Comparison of ENCODE assay signal across 10 mouse cellular contexts in the genomic region with DNA sequence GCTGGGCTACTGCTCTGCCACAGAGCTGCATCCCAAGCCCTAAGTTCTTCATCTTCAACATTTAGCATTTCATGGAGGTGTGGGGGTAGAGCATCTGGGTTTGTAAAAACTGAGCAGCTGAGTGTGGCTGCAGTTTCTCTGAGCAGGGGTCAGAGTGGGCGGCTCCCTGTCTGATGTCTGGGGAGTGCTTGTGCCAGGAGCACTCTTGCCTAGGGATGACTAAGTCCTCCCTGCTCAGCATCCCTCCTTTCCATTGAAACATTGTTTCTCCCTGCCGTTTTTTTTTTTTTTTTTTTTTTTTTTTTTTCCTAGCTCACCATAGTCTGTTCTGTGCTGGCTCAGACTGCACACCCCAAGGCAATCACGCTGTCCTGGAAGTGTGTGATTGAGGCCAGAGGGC. TPM values are rescaled to one million over a fixed set of nuclear protein-coding genes. Genes with fewer than 3 reads are reported as not detected.
DNase-seq lines count a peak whose midpoint lies in the region; ATAC-seq and TF ChIP-seq lines count a peak whose summit lies in the region.
"Had no signal": no experiment of that assay in that cellular context is flagged by ENCODE, and none has a peak within 500 bp of the region (broad histone marks: within the 10 kb centered on the region; RNA-seq: fewer than 3 reads in every experiment).

No protein-coding gene starts in this region.

- WGBS in hindbrain, embryonic 10.5 days = 44% methylated on average over 3 of the region's 3 CpGs
- 45% methylated on average over 3 of the region's 3 CpGs for WGBS in hindbrain, embryonic 16.5 days
- 27% methylated on average over 3 of the region's 3 CpGs for WGBS in intestine, embryonic 15.5 days

- no peaks in the 10 kb centered on the region for H3K27me3 ChIP-seq in hindbrain, embryonic 10.5 days (ENCODE audit: insufficient read depth, poor library complexity, severe bottlenecking)
- H3K27me3 ChIP-seq in hindbrain, embryonic 16.5 days (replicated peaks; ENCODE audit: control insufficient read depth, insufficient read depth, low read length) = no peaks in the 10 kb centered on the region
- H3K27me3 ChIP-seq in testis, adult 2 months (ENCODE audit: control insufficient read depth, insufficient read depth, low read length) = no peaks in the 10 kb centered on the region
- no peaks in the 10 kb centered on the region for H3K27me3 ChIP-seq in intestine, embryonic 15.5 days (replicated peaks)

- no peak for DNase-seq in hindbrain, embryonic 10.5 days (ENCODE audit: low spot score)
- DNase-seq in testis, postnatal 10 days (ENCODE audit: low spot score) = no peak
- no peak for DNase-seq in urinary bladder, postnatal 14 days (ENCODE audit: low spot score)
- no peak for DNase-seq in cerebellum, adult 8-10 months
- DNase-seq: midbrain, embryonic 14.5 days had no signal

- no peak overlapping the region for H3K4me2 ChIP-seq in hindbrain, embryonic 16.5 days (ENCODE audit: low read length)
- H3K4me2 ChIP-seq in intestine, embryonic 15.5 days (replicated peaks) = no peak overlapping the region

- H3K27ac ChIP-seq in hindbrain, embryonic 10.5 days = peak overlapping the region; percentile 70
- no peak overlapping the region for H3K27ac ChIP-seq in hindbrain, embryonic 16.5 days (ENCODE audit: low read depth, low read length)
- peak overlapping the region; percentile 44; the same call in 1 of the 2 replicates for H3K27ac ChIP-seq in testis, adult 2 months (ENCODE audit: control insufficient read depth, insufficient read depth, low read depth, low read length)
- peak overlapping the region; percentile 62 for H3K27ac ChIP-seq in intestine, embryonic 15.5 days

- TF ChIP-seq CTCF in testis, adult 2 months (IDR thresholded peaks at IDR 0.05; ENCODE audit: control insufficient read depth, insufficient read depth, insufficient replicate concordance, low read depth, low read length) = no peak

- TF ChIP-seq POLR2A in testis, adult 2 months (IDR thresholded peaks at IDR 0.05; ENCODE audit: control insufficient read depth, low read depth, low read length) = no peak

- H3K4me1 ChIP-seq in hindbrain, embryonic 10.5 days (replicated peaks) = peaks cover 72% of the 10 kb centered on the region
- H3K4me1 ChIP-seq in hindbrain, embryonic 16.5 days (ENCODE audit: control insufficient read depth, insufficient read depth, low read depth, low read length) = peaks cover 39% of the 10 kb centered on the region
- peaks cover 10% of the 10 kb centered on the region for H3K4me1 ChIP-seq in testis, adult 2 months (ENCODE audit: control insufficient read depth, insufficient read depth, low read length)
- peaks cover 68% of the 10 kb centered on the region for H3K4me1 ChIP-seq in intestine, embryonic 15.5 days (replicated peaks)

- no peak overlapping the region for H3K9ac ChIP-seq in hindbrain, embryonic 16.5 days (ENCODE audit: low read depth, low read length)
- 0 out of 2 replicates have a peak overlapping the region, but pooled peaks have one; percentile 5 for H3K9ac ChIP-seq in intestine, embryonic 15.5 days

- peaks cover 4% of the 10 kb centered on the region; the same call in 1 of the 2 replicates for H3K36me3 ChIP-seq in hindbrain, embryonic 10.5 days
- H3K36me3 ChIP-seq in hindbrain, embryonic 16.5 days (ENCODE audit: control insufficient read depth, insufficient read depth, low read length) = no peaks in the 10 kb centered on the region
- no peaks in the 10 kb centered on the region for H3K36me3 ChIP-seq in testis, adult 2 months (ENCODE audit: control insufficient read depth, insufficient read depth, low read length)
- H3K36me3 ChIP-seq in intestine, embryonic 15.5 days = no peaks in the 10 kb centered on the region

- no peak for ATAC-seq in hindbrain, embryonic 16.5 days
- ATAC-seq in intestine, embryonic 15.5 days = no peak
- ATAC-seq in megakaryocyte progenitor cell, adult 5-6 weeks (replicated peaks; ENCODE audit: poor library complexity) = no peak

- no peak overlapping the region for H3K4me3 ChIP-seq in hindbrain, embryonic 10.5 days
- no peak overlapping the region for H3K4me3 ChIP-seq in hindbrain, embryonic 16.5 days (ENCODE audit: low read length)
- H3K4me3 ChIP-seq in testis, adult 2 months (ENCODE audit: control insufficient read depth, low read depth, low read length) = no peak overlapping the region
- H3K4me3 ChIP-seq in intestine, embryonic 15.5 days (replicated peaks) = no peak overlapping the region

- no peaks in the 10 kb centered on the region for H3K9me3 ChIP-seq in hindbrain, embryonic 10.5 days
- no peaks in the 10 kb centered on the region for H3K9me3 ChIP-seq in hindbrain, embryonic 16.5 days (ENCODE audit: control insufficient read depth, low read length)
- H3K9me3 ChIP-seq in intestine, embryonic 15.5 days = no peaks in the 10 kb centered on the region
- H3K9me3 ChIP-seq: G1E had no signal

RNA-seq across cellular contexts. Expression of gene Trak1, which starts 53.3 kb away (rescaled TPM):
- polyA plus RNA-seq in hindbrain, embryonic 10.5 days (2016; fragmentation: Nextera tagmentation; extraction: Ambion mirVana) = 24.1 and 33.1 TPM in 2 replicates
- polyA plus RNA-seq in hindbrain, embryonic 16.5 days (2015; fragmentation: Nextera tagmentation; extraction: Ambion mirVana) = 57.8 and 59.3 TPM in 2 replicates
- 22.2 and 23.1 TPM in 2 replicates for polyA plus RNA-seq in testis, adult 2 months (2012; rRNA removed)
- polyA plus RNA-seq in intestine, embryonic 15.5 days (2015; fragmentation: Nextera tagmentation; extraction: Ambion mirVana) = 20.9 and 26.5 TPM in 2 replicates
- total RNA-seq in megakaryocyte progenitor cell, adult 5-6 weeks (2015) = 30.2 and 33.4 TPM in 2 replicates
- 21.0 and 24.0 TPM in 2 replicates for total RNA-seq in megakaryocyte progenitor cell, adult 5-6 weeks (2017)
